Mouse (Mus musculus): Measurements from ENCODE around the gene Mepce. TPM values are rescaled to one million over a fixed set of nuclear protein-coding genes. Genes with fewer than 3 reads are reported as not detected.

The Mepce gene
- polyA plus RNA-seq, 1 experiment from 2014 or later = 11.8 TPM

- Histone ChIP-seq H3K9me3 (replicated peaks) (no peaks in the 10 kb centered on the region), H3K4me1 (no peaks in the 10 kb centered on the region), H3K27ac (no peak overlapping the region), H3K36me3 (no peaks in the 10 kb centered on the region), H3K4me3 (no peak overlapping the region), H3K27me3 (ENCODE audit: low read depth, poor library complexity, severe bottlenecking) (no peaks in the 10 kb centered on the region)
- no peak for DNase-seq (ENCODE audit: low spot score)
- WGBS = 97% methylated on average over 1 of the region's 1 CpGs
Observed at GRCm38 (mm10) chr5:137822602-137823001, 35.1 kb upstream of the Mepce start.

GRCm38 (mm10) chr5:137822126-137822525 is 34.7 kb upstream of the Mepce start:
- no peaks in the 10 kb centered on the region for H3K9me3 ChIP-seq (replicated peaks)

GRCm38 (mm10) chr5:137817466-137818222 is 30.2 kb upstream of the Mepce start:
- Histone ChIP-seq H3K4me3 (no peak overlapping the region), H3K4me1 (no peaks in the 10 kb centered on the region)

More at GRCm38 (mm10) chr5:137822126-137822525, 34.7 kb upstream of the Mepce start:
- no peak for DNase-seq (ENCODE audit: low spot score)
- 77% methylated on average over 4 of the region's 4 CpGs for WGBS
- no peak overlapping the region for H3K4me3 ChIP-seq
- H3K27me3 ChIP-seq (ENCODE audit: low read depth, poor library complexity, severe bottlenecking) = no peaks in the 10 kb centered on the region
- no peak overlapping the region for H3K27ac ChIP-seq
- H3K36me3 ChIP-seq = no peaks in the 10 kb centered on the region
- H3K4me1 ChIP-seq = no peaks in the 10 kb centered on the region

GRCm38 (mm10) chr5:137808316-137808715 is 20.9 kb upstream of the Mepce start:
- Histone ChIP-seq H3K4me3 (no peak overlapping the region), H3K9me3 (replicated peaks) (no peaks in the 10 kb centered on the region), H3K27me3 (ENCODE audit: low read depth, poor library complexity, severe bottlenecking) (no peaks in the 10 kb centered on the region), H3K27ac (no peak overlapping the region), H3K4me1 (no peaks in the 10 kb centered on the region), H3K36me3 (no peaks in the 10 kb centered on the region)
- WGBS = 91% methylated on average over 5 of the region's 5 CpGs
- no peak for DNase-seq (ENCODE audit: low spot score)

More at GRCm38 (mm10) chr5:137817466-137818222, 30.2 kb upstream of the Mepce start:
- H3K9me3 ChIP-seq (replicated peaks) = no peaks in the 10 kb centered on the region
- DNase-seq (ENCODE audit: low spot score) = no peak
- H3K27ac ChIP-seq = no peak overlapping the region
- no peaks in the 10 kb centered on the region for H3K27me3 ChIP-seq (ENCODE audit: low read depth, poor library complexity, severe bottlenecking)
- WGBS = 74% methylated on average over 4 of the region's 4 CpGs
- H3K36me3 ChIP-seq = no peaks in the 10 kb centered on the region

- 79% methylated on average over 1 of the region's 1 CpGs for WGBS
- Histone ChIP-seq H3K4me3 (no peak overlapping the region), H3K4me1 (no peaks in the 10 kb centered on the region), H3K36me3 (no peaks in the 10 kb centered on the region), H3K9me3 (replicated peaks) (no peaks in the 10 kb centered on the region), H3K27ac (no peak overlapping the region), H3K27me3 (ENCODE audit: low read depth, poor library complexity, severe bottlenecking) (no peaks in the 10 kb centered on the region)
- DNase-seq (ENCODE audit: low spot score) = no peak
Observed at GRCm38 (mm10) chr5:137806158-137806557, 18.7 kb upstream of the Mepce start.

- no peaks in the 10 kb centered on the region for H3K9me3 ChIP-seq (replicated peaks)
- H3K4me3 ChIP-seq = no peak overlapping the region
- H3K36me3 ChIP-seq = no peaks in the 10 kb centered on the region
- H3K27ac ChIP-seq = no peak overlapping the region
- 87% methylated on average over 3 of the region's 3 CpGs for WGBS
- no peaks in the 10 kb centered on the region for H3K4me1 ChIP-seq
- no peaks in the 10 kb centered on the region for H3K27me3 ChIP-seq (ENCODE audit: low read depth, poor library complexity, severe bottlenecking)
- DNase-seq (ENCODE audit: low spot score) = no peak
Observed at GRCm38 (mm10) chr5:137800917-137801316, 13.5 kb upstream of the Mepce start.

GRCm38 (mm10) chr5:137796606-137797005 is 9.2 kb upstream of the Mepce start:
- H3K36me3 ChIP-seq = no peaks in the 10 kb centered on the region
- H3K27me3 ChIP-seq (ENCODE audit: low read depth, poor library complexity, severe bottlenecking) = no peaks in the 10 kb centered on the region
- no peak overlapping the region for H3K27ac ChIP-seq
- DNase-seq (ENCODE audit: low spot score) = no peak
- WGBS = 81% methylated on average over 3 of the region's 3 CpGs
- no peak overlapping the region for H3K4me3 ChIP-seq
- no peaks in the 10 kb centered on the region for H3K4me1 ChIP-seq
- H3K9me3 ChIP-seq (replicated peaks) = no peaks in the 10 kb centered on the region

GRCm38 (mm10) chr5:137791553-137791952 is 4.1 kb upstream of the Mepce start:
- peaks cover 15% of the 10 kb centered on the region for H3K27me3 ChIP-seq (ENCODE audit: low read depth, poor library complexity, severe bottlenecking)
- DNase-seq (ENCODE audit: low spot score) = no peak
- peaks cover 6% of the 10 kb centered on the region; the same call in 1 of the 2 replicates for H3K4me1 ChIP-seq
- no peaks in the 10 kb centered on the region for H3K36me3 ChIP-seq
- no peak overlapping the region for H3K4me3 ChIP-seq
- no peaks in the 10 kb centered on the region for H3K9me3 ChIP-seq (replicated peaks)
- no peak overlapping the region for H3K27ac ChIP-seq

- Histone ChIP-seq H3K4me1 (peaks cover 22% of the 10 kb centered on the region), H3K36me3 (peaks cover 13% of the 10 kb centered on the region), H3K27ac (no peak overlapping the region), H3K9me3 (replicated peaks) (no peaks in the 10 kb centered on the region), H3K4me3 (no peak overlapping the region), H3K27me3 (ENCODE audit: low read depth, poor library complexity, severe bottlenecking) (peaks cover 15% of the 10 kb centered on the region)
- 99% methylated on average over 2 of the region's 2 CpGs for WGBS
- DNase-seq (ENCODE audit: low spot score) = no peak
Observed at GRCm38 (mm10) chr5:137788946-137789531, 1.6 kb upstream of the Mepce start.

GRCm38 (mm10) chr5:137788171-137788570 is 716 bp upstream of the Mepce start:
- WGBS = 71% methylated on average over 24 of the region's 24 CpGs
- Histone ChIP-seq H3K9me3 (replicated peaks) (no peaks in the 10 kb centered on the region), H3K27ac (peak overlapping the region; percentile 97), H3K27me3 (ENCODE audit: low read depth, poor library complexity, severe bottlenecking) (peaks cover 15% of the 10 kb centered on the region), H3K4me1 (peaks cover 30% of the 10 kb centered on the region), H3K36me3 (peaks cover 21% of the 10 kb centered on the region), H3K4me3 (peak overlapping the region; percentile 91)
- no peak for DNase-seq (ENCODE audit: low spot score)

GRCm38 (mm10) chr5:137786109-137786942 is 1.1 kb downstream of the Mepce start:
- Histone ChIP-seq H3K9me3 (replicated peaks) (no peaks in the 10 kb centered on the region), H3K4me3 (peak overlapping the region; percentile 91), H3K27ac (peak overlapping the region; percentile 97), H3K4me1 (peaks cover 43% of the 10 kb centered on the region), H3K36me3 (peaks cover 40% of the 10 kb centered on the region), H3K27me3 (ENCODE audit: low read depth, poor library complexity, severe bottlenecking) (peaks cover 15% of the 10 kb centered on the region)
- under 1% methylated on average over 79 of the region's 79 CpGs for WGBS
- peak; percentile 99 for DNase-seq (ENCODE audit: low spot score)

GRCm38 (mm10) chr5:137785164-137786031 is 2.1 kb downstream of the Mepce start:
- Histone ChIP-seq H3K4me1 (peaks cover 44% of the 10 kb centered on the region), H3K27me3 (ENCODE audit: low read depth, poor library complexity, severe bottlenecking) (peaks cover 15% of the 10 kb centered on the region), H3K27ac (peak overlapping the region; percentile 97), H3K9me3 (replicated peaks) (no peaks in the 10 kb centered on the region), H3K4me3 (peak overlapping the region; percentile 91), H3K36me3 (peaks cover 49% of the 10 kb centered on the region)
- peak; percentile 55 for DNase-seq (ENCODE audit: low spot score)
- WGBS = 6% methylated on average over 61 of the region's 62 CpGs

All from limb, embryonic 10.5 days (tissue).